Mouse (Mus musculus): ENCODE measurements around the gene Olfr453.
A peak's percentile ranks its signal among the peaks of the same experiment; 100 is the strongest.

Olfr453 gene

DNA sequence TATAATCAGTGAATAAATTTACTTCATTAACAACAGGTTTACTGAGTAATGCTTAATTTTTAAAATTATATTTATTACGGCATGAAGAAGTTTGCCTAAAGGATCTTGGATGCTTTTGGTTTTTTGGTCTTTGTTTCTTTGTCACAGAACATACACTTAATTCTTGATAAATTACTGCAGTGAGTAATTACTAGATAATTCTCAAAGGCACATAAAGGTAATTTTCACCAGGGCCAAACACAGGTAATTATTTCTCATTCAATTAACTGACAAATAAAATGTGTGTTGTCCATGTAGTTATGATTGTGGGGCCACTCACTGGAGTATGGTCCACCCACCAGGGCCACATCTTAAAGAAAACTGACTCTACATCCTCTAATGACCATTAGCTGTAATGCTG is at the start of gene Olfr453:
Olfr453 (plus strand) TSS at position 301 of the 400 bp plus-strand sequence.
- DNase-seq (ENCODE audit: low read depth, low spot score) = no peak

DNA sequence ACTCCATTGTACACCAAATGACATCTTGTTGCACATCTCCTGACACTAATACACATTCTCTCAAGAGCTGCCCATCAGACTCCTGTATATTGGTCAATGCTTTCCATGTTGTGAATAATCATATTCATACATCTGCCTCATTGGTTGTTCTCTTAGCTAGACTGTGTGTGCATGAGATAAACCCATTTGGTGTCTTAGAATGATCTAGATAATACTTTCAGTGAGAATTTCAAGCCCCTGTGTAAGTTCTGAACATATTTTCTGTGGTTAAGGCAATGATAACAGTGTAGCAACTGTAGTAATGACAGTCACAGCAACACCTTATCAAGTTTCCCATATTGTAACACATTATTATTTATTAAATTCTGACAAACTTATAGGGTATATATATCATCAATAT is 49.4 kb upstream of the Olfr453 start:
- no peak for DNase-seq (ENCODE audit: low read depth, low spot score)

DNA sequence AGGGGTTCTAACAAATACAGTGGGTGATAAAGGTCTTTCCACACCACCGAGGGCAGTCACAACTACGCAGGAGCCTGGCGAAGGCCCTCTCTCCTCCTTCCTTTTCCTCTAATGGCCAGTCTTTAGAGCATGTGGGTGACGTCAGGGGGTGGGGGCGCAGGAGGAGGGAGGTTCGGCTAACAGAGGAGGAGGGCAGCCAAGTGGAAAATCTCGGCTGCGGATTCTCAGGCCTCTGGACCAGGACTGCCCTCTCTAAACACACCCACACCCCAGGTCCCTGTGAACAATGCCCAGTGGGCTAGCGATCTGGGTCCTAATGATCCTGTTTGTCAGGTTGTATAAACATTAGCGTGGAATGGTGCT is 47.0 kb upstream of the Olfr453 start:
- peak; percentile 49 for DNase-seq (ENCODE audit: low read depth, low spot score)

DNA sequence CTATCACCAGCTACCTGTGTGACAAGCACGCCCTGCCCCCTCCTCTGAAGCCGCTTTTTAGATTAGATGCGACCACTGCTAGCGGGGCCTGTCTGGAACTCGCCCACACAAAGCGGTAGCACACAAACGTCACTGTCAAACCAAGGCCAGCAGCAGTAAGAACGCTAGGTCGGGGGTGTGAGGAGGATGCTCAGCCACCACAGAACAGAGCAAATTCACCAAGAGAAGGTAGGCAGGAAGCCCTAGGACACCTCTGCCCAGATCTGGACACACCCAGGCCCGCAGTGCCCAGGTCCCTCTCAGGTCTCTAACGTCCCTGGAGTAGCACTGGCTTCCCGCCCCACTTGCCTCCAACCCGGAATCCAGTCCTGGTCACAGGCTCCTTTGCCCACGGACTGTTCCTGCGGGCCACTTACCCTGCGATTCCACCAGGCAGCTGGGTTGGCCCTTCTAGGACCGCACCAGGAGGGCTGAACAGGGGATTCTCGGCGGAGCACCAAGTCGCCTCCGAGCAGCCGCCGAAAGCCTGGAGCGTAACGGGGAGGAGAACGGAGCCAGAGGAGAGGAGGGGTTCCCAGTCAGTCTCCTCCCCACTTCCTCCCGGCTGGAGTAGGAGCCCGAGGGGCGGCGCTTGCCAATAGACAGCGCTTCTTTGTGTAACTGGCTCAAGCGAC is 46.5 kb upstream of the Olfr453 start:
- DNase-seq (ENCODE audit: low read depth, low spot score) = peak; percentile 89

DNA sequence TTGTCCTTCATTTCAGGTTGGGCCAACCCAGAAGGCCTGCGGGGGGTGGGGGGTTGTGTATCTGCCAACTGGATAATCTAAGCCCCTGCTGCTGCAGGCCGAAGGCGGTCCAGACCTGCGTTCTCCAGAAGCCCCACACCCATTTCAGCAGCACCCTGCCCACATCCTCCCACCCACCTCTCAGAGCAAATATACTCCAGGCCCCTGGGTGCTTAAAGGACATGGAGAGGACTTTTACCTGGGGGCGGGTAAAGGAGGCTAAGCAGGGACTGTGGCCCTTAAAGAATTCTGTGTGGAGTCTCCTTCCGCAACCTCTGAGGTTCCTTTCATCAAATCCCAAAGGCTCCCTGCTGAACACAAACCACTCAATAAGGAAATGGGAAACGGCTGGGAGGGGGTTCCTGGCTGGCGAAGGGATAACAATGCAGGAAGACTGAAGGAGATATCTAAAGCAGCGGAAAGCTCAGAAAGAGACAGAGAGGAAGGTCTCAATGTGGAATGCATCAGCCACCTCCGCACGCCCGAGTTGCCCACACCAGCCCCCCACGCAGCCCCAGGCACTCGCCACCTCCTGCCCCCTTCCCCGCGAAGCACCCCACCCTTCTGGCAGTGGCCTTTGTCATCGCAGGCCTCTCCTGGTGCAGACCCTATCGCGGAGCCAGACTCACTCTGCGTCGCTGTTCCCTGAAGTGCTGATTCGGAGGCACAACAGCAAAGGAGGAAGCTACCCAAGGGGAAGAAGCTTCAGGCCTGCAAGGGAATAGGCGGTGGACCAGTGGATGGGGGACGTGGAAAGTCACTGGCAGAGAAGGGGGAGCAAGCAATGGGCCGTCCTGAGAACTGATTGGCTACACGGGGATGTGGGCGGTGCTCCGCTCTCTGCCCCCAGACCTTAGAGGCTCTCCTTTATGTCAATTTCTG is 29.6 kb upstream of the Olfr453 start, which contains the start of gene Tcaf1:
Tcaf1 (minus strand) TSS at position 798 of the 921 bp plus-strand sequence.
- peak; percentile 52 for DNase-seq (ENCODE audit: low read depth, low spot score)

DNA sequence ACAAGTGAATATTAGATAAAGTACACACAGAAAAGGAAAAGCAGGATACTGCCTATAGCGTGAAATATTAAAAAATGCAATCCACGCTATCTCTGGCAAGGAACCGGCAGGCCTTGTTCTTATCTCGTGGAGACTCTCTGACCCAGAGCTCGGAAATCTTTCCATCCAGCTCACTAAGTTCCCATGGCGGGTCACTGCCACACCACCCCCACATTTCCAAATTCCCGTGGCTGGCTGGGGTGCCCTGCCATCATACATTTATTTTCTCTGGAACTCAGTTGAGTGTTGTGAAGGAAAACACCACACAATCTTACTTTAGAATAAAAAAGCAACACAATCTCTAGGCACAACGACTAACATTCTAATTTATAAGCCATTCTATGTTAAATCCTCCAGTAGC is 24.5 kb upstream of the Olfr453 start:
- no peak for DNase-seq (ENCODE audit: low read depth, low spot score)

DNA sequence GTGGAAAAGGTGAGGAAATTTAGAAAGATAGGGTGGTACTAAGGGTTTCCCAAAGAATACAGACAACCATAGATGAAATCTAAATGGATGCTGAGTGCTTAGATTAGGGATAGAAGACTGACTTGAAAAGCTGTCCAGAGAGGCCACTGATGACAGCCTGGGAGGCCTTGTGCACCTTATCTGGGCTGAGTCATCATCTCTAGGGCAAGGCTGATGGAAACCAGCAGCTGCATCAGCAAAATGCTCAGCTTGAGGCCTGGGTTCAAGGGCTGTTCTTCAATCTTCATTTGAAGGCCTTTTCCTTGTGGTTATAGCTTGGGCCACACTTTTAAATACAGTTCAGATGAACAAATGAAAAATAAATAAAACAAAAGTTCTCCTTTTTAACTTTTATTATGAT is 21.2 kb upstream of the Olfr453 start:
- DNase-seq (ENCODE audit: low read depth, low spot score) = no peak

DNA sequence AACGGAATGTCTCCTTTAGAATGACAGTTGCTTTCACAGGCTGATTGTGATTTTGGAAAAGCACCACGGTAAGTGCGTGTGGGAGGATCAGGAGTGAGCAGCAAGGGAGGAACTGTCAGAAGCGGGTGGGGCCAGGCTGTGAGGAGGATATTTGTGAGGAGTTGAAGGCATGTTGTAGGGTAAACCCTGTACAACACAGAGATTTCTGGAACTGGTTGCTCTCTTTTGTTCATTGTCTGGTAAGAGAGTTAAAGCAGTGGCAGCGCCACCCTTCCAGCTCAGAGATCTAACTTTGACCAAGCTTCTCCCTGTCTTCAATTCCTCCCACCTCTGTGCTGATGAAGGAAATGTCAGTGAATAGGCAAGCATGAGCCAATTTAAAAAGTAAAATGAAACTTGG is 3.1 kb downstream of the Olfr453 start:
- no peak for DNase-seq (ENCODE audit: low read depth, low spot score)

DNA sequence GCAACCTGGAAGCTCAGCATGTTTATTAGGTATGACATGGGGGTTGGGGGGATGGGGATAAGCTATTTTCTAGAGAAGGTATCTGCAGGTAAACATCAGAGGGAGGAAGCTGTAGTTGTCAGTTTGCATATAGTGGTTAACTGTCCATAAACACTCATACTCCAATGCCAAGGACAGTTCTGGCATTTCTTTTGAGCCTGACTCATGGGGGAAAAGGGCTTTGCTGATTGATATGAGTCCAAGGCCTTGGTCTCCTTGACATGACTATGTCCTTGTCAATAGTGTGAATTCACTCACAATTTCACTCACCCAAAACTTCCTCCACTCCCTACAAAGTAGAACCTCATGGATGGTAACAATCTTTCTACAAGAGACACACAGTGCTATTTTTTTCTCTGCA is 8.7 kb downstream of the Olfr453 start:
- DNase-seq (ENCODE audit: low read depth, low spot score) = no peak

DNA sequence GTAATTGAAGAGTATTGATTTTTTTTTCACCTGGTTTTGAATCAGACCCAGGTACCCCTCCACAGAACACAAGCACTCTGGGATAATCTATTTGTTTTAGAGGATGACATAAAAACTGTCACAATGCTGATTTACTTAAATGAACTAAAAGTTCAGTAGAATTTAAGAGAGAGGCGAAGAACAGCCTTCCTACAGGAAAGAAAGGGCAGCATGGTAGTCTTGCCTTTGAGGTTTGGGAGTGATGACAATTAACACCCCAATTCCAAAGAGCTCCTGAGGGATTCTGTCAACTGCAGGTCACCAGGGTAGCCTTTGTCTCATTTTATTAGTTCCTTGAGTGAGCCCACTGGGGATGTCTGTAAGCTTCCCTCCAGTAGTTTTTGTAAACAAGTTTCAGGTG is 16.9 kb downstream of the Olfr453 start, which contains the start of gene Olfr38:
Olfr38 (plus strand) TSS at position 301 of the 400 bp plus-strand sequence.
- DNase-seq (ENCODE audit: low read depth, low spot score) = no peak

DNA sequence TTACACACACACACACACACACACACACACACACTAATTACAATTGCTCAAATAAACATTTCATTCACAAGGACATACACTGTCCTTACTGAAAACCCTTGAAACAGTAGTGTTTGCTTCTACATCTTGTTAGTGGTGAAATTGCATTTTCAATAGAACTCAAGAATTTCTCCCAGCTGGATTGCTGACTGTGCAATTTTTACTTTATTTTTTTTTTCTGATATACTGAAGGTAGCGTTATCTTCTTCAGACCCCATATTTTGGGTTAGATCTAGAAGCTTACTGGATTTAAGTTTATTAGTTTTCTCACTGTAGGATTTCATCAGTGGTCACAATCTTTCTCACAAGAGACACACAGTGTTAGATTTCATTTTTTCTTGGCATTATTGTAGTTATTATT is 37.9 kb downstream of the Olfr453 start:
- no peak for DNase-seq (ENCODE audit: low read depth, low spot score)

DNA sequence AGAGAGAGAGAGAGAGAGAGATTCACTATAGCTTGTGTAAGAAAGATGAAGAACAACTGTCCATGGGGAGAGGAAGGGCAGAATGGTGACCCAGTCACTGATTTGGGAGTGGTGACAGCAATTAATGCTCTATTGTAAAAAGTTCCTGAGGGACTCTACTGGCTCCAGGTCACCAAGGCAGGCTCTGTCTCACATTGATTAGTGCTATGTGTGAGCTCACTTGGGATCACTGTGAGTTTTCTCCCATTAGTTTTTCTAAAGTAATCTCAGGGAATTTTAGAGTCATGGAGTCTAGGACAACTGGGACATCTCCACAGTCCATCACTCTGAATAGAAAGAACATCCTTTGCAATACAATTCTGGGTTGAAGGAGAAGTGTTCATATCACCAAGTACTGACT is 45.6 kb downstream of the Olfr453 start, which contains the start of gene Olfr452:
Olfr452 (plus strand) TSS at position 301 of the 400 bp plus-strand sequence.
- no peak for DNase-seq (ENCODE audit: low read depth, low spot score)

DNA sequence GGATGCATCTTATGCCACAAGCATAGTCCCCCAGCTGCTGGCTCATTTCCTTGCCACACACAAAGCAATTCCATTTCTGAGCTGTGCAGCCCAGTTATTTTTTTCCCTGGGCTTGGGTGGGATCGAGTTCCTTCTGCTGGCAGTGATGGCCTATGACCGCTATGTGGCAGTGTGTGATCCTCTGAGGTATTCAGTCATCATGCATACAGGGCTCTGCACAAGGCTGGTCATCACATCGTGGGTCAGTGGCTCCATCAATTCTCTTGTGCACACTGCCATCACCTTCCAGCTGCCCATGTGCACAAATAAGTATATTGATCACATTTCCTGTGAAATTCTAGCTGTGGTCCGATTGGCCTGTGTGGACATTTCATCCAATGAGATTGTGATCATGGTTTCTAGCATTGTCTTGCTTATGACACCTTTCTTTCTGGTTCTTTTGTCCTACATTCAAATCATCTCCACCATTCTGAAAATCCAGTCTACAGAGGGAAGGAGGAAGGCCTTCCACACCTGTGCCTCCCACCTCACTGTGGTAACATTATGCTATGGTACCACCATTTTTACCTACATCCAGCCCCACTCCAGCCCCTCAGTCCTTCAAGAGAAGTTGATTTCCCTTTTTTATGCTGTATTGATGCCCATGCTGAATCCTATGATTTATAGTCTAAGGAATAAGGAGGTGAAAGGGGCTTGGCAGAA is 51.2 kb downstream of the Olfr453 start:
- peak; percentile 10 for DNase-seq (ENCODE audit: low read depth, low spot score)

DNA sequence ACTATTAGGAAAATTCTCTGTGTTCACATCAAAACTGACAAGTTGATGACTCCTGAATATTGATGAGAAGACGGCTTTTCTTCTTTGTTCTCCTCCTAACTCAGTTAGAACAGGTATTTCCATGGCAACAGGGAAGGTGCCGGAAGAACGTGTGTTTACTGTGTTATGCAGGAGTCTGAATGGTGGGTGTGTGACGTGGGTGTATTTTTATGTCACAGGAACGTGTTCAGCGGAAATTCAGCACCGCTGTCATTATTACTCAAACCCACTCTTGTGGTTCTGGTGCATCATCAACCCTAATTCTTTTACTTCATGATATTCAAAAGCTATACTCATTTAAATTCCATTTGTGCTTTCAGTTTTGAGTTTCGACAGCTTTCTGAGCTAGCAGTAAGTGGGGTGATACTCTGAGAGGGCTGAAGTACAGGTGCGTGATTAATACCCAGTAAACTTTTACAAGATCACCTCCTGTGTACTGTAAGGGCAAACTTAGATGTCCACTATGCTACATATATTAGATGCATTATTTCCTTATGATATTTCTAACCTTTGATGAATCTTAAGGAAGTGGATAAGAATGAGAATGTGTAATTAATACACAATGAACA is 51.9 kb downstream of the Olfr453 start:
- no peak for DNase-seq (ENCODE audit: low read depth, low spot score)

DNA sequence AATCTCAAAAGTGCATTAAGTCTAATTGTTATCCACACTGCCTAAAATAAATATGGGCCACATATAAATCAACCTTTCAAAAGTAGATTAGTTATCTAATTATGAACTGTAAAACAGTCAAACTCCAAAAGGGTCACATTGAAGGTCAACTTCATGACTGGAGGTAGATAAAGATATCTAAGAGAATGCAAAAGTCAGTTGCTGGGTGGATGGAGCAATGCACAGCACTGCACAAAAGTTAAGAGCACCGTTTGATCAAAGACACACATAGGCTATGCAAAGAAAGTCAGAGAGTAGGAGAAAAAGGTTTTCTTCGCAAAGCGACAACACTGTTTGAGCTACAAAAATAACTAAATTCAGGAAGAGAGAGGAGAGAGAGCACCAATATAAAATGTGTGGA is 55.8 kb downstream of the Olfr453 start:
- no peak for DNase-seq (ENCODE audit: low read depth, low spot score)
